26 mouse cellular contexts compared by ENCODE assay signal in genomic region chr1:171748127-171748969, GRCm38 (mm10). TPM values are rescaled to one million over a fixed set of nuclear protein-coding genes. Genes with fewer than 3 reads are reported as not detected.
"Had no signal": no experiment of that assay in that cellular context is flagged by ENCODE, and none has a peak within 500 bp of the region (broad histone marks: within the 10 kb centered on the region; RNA-seq: fewer than 3 reads in every experiment).

No protein-coding gene starts in this region.

- H3K36me3 ChIP-seq: heart, embryonic 10.5 days; heart, embryonic 12.5 days; hindbrain, embryonic 10.5 days; hindbrain, embryonic 12.5 days; hindbrain, embryonic 15.5 days; intestine, embryonic 15.5 days; kidney, embryonic 15.5 days; limb, embryonic 13.5 days; limb, embryonic 15.5 days; liver, embryonic 12.5 days had no signal

- DNase-seq: gastrocnemius, postnatal 25 days; heart, adult 18-20 months; heart, postnatal 10 days; heart, postnatal 4 days; kidney, adult 2 months; kidney, adult 9 months; kidney, postnatal 14 days; kidney, postnatal 36 days; layer of hippocampus, adult 9-11 months; layer of hippocampus, postnatal 36 days; left cerebral cortex, postnatal 4 days had no signal

- H3K4me1 ChIP-seq: heart, embryonic 10.5 days; heart, embryonic 12.5 days; hindbrain, embryonic 10.5 days; hindbrain, embryonic 12.5 days; hindbrain, embryonic 15.5 days; intestine, embryonic 15.5 days; kidney, embryonic 15.5 days; limb, embryonic 13.5 days; limb, embryonic 15.5 days; liver, embryonic 12.5 days had no signal

- H3K27me3 ChIP-seq: heart, embryonic 12.5 days; hindbrain, embryonic 12.5 days; hindbrain, embryonic 15.5 days; intestine, embryonic 15.5 days; kidney, embryonic 15.5 days; limb, embryonic 13.5 days; limb, embryonic 15.5 days; liver, embryonic 12.5 days had no signal

- H3K4me2 ChIP-seq: heart, embryonic 12.5 days; hindbrain, embryonic 12.5 days; hindbrain, embryonic 15.5 days; intestine, embryonic 15.5 days; kidney, embryonic 15.5 days; limb, embryonic 13.5 days; limb, embryonic 15.5 days; liver, embryonic 12.5 days had no signal

- H3K9ac ChIP-seq: heart, embryonic 12.5 days; hindbrain, embryonic 12.5 days; hindbrain, embryonic 15.5 days; intestine, embryonic 15.5 days; kidney, embryonic 15.5 days; limb, embryonic 13.5 days; limb, embryonic 15.5 days; liver, embryonic 12.5 days; liver, embryonic 14.5 days had no signal

- H3K9me3 ChIP-seq: heart, embryonic 10.5 days; heart, embryonic 12.5 days; hindbrain, embryonic 10.5 days; hindbrain, embryonic 12.5 days; hindbrain, embryonic 15.5 days; intestine, embryonic 15.5 days; kidney, embryonic 15.5 days; limb, embryonic 13.5 days; limb, embryonic 15.5 days; liver, embryonic 12.5 days had no signal

- H3K4me3 ChIP-seq: heart, embryonic 10.5 days; heart, embryonic 12.5 days; hindbrain, embryonic 10.5 days; hindbrain, embryonic 12.5 days; hindbrain, embryonic 15.5 days; intestine, embryonic 15.5 days; kidney, embryonic 15.5 days; limb, embryonic 13.5 days; limb, embryonic 15.5 days; liver, embryonic 12.5 days had no signal

- H3K27ac ChIP-seq: heart, embryonic 10.5 days; hindbrain, embryonic 10.5 days; hindbrain, embryonic 12.5 days; hindbrain, embryonic 15.5 days; intestine, embryonic 15.5 days; kidney, embryonic 15.5 days; kidney, postnatal 0 days; limb, embryonic 13.5 days; limb, embryonic 15.5 days; liver, embryonic 12.5 days; liver, embryonic 14.5 days had no signal

RNA-seq across cellular contexts. Expression of gene Slamf1, which starts 18.6 kb away (rescaled TPM):
- total RNA-seq: gastrocnemius, postnatal 25 days; granulocyte monocyte progenitor cell, adult 5-6 weeks had no signal
- polyA plus RNA-seq: intestine, postnatal 0 days; liver, adult 2 months had no signal
